Mouse (Mus musculus) embryo, embryonic 9.5 days (tissue): ENCODE measurements at regions not wholly inside any gene's neighbourhood (a gene's known extent, or its start where the extent isn't known, plus 50 kb on each side); places are given as distances from the start of the nearest gene placed in this dataset.

Experiments
- DNase-seq: peaks from one replicate; pipeline ENCODE4 v3.0.0-alpha.2; 2017; ENCODE audit errors: extremely low spot score

DNA sequence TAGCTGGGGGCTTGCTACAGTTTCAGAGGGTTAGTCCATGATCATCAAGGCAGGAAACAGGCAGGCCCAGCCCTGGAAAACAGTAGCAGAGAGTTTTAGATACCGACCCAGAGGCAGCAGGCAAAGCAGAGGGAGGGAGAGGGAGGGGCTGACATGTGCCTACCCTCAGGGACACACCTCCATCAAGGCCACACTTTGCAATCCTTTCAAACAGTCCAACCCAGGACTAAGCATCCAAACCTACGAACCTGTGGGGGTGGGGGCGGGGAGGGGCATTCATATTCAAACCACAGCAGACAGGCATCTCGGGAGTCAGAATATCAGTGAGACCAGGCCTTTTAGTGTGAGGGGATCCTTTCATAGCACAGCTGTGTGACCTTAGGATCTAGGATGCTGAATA is 103.2 kb downstream of the Fam168b start:
- no peak for DNase-seq

DNA sequence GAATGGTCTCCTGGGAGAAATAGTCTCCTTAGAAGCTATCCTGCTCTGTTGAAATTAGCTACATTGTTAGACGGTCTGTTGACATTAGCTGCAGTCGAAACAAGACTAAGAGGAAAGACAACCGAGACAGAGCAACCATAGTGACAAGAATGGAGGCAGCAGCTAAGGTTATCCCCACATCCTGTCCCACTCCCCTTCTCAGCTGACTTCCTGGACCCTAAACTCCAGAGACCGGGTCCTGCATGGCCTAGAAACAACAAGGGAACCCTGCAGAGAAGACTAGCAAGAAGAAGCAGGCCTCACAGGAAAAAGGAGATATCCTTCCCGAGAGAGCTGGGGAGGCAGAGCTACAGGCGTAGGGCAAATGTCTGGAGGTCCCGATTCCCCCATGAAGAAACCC is 102.0 kb downstream of the Fam168b start:
- DNase-seq, result no peak

DNA sequence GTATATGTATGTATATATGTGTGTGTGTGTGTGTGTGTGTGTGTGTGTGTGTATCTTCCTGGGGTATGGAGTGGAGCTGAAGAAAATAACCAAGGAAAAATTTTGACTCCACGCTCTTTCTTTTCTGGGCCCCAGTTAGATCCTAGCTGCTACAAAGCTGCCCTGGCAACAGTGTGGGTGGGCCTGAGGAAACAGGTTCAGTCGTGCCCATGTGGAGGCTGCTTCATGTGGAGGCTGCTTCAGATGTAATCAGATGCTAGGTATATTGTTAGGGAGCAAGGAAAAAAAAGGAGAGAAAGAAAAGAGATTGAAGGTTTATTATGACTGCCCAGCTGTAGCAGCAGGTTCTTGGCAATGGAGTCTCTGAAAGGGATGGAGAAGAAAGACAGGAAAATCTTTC is 100.6 kb downstream of the Fam168b start:
- no peak for DNase-seq

DNA sequence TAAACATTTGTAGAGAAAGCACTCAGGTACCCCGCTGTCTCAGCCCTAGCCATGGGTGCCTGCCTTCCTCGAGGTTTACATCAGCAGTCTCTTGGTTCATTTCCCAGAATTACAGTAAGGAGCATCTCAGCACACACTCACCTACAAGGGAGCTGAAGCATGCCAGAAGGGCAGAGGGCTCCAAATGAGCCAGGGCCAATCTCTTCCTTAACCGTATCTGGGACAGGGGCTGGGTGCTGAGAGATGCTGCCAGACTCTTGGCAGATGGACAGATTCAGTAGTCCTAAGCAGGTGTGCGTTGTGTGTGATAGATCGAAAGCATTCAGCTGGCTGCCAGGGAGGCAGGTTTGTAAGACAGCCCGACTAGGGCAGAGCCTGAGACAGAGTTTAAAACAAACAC is 97.0 kb downstream of the Fam168b start:
- DNase-seq, result no peak

DNA sequence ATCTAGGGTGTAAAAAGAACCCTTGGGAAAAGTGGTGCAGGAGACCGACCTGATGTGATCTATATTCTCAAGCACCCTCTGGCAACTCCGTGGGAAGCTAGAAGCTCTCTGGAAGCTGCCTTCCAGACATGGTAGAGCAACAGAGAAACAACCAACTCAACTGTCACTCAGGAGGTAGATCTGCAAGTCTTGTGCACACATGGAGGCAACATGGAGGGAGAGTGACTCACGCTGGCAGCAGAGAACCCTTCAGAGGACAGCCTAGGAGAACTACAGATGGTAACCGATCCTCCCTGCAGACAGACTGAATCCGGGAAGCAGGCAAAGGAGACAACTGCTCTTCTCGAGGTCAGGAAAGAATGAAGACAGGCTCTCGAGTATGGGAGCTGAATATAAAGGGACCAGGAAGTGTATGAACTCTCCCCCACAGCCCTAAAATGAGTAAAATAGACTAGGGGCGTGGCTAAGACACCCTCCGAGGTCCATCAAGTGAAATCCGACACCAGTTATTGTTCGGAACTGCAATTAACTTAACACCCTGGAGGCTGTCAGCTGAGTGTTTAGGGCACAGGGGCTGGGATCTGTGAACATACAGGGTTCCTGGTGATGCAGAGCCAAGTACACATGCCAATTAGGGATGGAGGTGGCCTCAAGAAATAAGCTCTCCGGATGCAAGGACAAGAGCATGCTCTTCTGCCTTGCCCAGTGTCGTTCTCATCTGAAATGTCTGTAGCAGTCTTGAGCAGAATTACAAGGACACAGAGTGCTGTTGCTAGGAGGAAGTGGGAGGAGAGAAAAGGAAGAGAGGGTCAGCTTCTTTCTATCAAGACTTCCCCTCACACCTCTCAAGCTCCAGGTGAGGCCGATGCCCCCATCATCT is 93.5 kb downstream of the Fam168b start:
- peak; percentile 29 for DNase-seq

DNA sequence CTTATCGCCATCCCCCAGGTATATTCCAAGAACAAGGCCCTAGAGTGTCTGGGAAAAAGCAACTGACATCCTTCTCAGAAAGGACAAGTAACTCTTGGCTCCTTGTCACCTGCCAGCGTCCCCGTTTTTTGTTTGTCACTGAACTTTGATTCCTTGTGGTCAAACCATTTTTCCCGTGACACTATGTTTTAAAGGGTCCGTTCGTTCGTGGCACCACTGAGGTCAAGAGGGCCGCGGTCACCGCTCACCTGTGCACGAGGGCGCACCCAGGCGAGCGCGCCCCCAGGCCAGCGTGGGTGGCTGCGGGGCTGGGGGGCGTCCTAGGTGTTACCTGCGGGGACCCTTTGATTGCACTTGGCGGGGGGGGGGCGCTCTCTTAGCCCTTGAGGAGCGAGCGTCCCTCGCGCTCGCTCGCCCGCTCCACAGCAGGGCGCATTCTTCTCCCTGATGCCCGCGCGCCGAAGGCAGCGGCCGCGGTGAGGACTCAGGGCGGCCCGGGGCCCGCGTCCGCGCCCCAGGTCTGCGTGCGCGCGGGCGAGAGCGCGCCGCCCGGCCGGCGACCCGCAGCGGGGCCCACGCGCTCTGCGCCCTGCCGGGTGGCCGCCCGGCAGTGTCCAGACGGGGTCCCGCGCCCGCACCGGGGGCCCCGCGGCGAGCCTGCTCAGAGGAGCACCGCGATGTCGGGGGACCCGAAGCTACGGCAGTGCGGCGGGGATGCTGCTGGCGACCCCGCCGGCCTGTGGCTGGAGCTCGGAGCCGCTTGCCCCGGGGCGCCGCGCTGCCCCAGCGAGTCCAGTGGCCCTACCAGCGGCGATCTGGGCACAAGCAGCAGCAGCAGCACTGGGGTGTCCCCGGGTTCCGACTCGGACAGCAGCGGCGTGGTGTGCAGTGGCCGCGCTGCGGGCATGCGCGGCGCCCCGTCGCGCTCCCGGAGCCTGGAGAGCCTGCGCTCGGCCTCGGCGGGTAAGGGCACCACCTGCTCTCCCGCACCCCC is 92.5 kb downstream of the Fam168b start:
- peak; percentile 35 for DNase-seq

DNA sequence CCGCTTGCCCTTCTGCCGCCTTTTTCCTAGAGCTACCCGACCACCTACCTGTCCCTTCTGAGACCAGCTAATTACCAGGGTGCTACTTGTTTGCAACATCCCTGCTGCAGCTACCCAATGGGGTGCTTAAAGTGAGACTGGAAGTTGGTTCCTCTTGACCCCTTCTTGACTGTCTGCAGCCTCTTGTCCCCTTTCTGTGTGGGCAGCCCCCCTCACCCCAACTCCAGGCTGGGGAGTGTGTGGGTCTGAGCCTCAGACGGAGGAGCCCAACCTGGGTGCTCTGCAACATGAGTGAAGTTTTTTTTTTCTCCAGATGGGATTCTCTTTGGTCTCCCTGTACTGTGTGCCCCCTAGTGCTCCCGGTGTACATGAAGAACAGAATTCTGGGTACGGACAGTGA is 91.7 kb downstream of the Fam168b start:
- peak; percentile 15 for DNase-seq

DNA sequence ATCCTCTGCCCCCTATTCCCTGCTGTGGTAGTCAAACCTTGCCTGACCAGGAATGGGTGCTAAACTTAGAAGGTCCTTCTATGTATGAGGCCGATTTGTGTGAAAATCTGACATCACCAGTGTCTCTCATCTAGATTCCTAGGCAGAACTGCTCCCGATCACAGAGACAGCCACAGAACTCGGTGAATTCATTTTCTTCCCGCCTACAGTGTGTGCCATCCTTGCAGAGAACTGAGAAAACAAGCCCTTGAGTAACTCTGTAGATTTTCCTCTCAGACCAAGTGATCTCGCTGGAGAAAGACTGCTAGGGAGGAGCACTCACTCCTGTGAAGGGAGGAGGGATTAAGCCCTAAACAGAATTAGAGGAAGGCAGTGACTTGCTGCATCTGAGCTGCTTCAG is 89.3 kb downstream of the Fam168b start:
- DNase-seq, result no peak

DNA sequence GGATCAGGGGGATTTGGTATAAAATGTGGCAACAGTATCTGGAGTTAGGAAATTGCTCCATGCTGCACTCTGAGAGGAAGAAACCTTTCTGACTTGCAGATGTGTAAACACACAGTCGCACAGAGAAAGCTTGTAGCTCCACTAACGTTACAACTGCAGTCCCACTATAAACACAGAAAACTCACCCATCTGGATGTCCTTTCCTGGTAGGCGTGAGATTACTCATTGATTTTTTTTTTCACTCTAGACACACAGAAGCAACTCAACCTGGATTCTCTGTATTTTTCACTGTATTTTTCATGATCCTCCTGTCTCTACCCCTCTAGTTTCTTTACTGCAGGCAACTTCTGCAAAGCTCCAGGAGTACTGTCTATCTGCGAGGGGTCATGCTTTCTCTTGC is 82.3 kb downstream of the Fam168b start:
- DNase-seq, result no peak

DNA sequence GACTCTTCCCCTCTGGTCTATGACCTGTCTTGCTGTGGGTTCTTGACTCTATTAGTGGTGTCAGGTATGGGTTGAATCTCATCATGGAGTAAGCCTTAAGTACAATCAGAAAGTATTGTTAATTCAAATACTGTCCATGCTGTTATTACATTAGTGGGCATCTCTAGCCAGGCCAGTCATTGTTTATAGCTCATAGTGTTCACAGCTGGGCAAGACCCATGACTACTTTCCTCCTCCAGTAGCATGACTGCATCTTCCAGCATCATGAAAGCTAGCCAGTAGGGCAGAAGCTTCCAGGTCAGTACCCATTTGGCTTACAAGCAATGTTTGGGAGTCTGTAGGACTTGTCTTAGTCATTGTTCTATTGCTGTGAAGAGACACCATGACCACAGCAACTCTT is 81.4 kb downstream of the Fam168b start:
- DNase-seq, result no peak

DNA sequence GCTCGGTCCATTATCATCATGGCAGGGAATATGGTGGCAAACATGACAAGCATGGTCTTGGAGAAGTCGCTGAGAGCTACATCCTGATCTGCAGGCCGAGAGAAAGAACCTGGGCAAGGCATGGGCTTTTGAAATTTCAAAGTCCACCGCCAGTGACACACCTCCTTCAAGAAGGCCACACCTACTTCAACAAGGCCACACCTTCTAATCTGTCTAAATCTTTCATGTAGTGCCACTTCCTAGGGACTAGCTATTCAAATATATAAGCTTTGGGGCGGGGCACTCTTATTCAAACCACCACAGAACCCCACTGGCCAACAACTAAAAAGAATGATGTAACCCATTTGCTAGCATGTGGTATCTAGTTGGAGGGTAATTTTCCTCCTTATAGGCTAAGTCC is 81.0 kb downstream of the Fam168b start:
- no peak for DNase-seq
